Mouse (Mus musculus) kidney, embryonic 14.5 days (tissue): ENCODE data around the gene Afdn. TPM values are rescaled to one million over a fixed set of nuclear protein-coding genes. Genes with fewer than 3 reads are reported as not detected.

Experiments used
- ATAC-seq: fragments of 200-750 bp; cut with Nextera tagmentation; 2 replicates; pipeline ENCODE4 v1.8.0; 2017; ENCODE audit warnings: moderate number of reproducible peaks, mild to moderate bottlenecking, moderate TSS enrichment, moderate library complexity; ENCODE audit not compliant: low FRiP score, low TSS enrichment
- H3K27ac ChIP-seq: fragments of 300-500 bp; sonication (generic); 2 replicates; pipeline ENCODE4 v1.5.1; 2014; ENCODE audit warnings: low read depth, mild to moderate bottlenecking, low read length, moderate library complexity, mixed read lengths
- H3K27me3 ChIP-seq: fragments of 300-500 bp; sonication (generic); 2 replicates; pipeline ENCODE4 v1.6.1; 2014; ENCODE audit warnings: mild to moderate bottlenecking, low read length; ENCODE audit not compliant: control insufficient read depth, insufficient read depth
- H3K36me3 ChIP-seq: fragments of 300-500 bp; sonication (generic); 2 replicates; pipeline ENCODE4 v1.6.1; 2014; ENCODE audit warnings: low read length, mixed read lengths; ENCODE audit not compliant: control insufficient read depth, insufficient read depth
- H3K4me1 ChIP-seq: fragments of 300-500 bp; sonication (generic); 2 replicates; pipeline ENCODE4 v1.6.1; 2014; ENCODE audit warnings: low read length, mixed read lengths; ENCODE audit not compliant: control insufficient read depth, insufficient read depth
- H3K4me2 ChIP-seq: fragments of 300-500 bp; sonication (generic); replicated peaks from 2 replicates; pipeline ENCODE4 v1.6.1; 2014; ENCODE audit warnings: low read depth, mild to moderate bottlenecking, low read length
- H3K4me3 ChIP-seq: fragments of 300-500 bp; sonication (generic); 2 replicates; pipeline ENCODE4 v1.5.1; 2014; ENCODE audit warnings: mild to moderate bottlenecking, low read length
- H3K9ac ChIP-seq: fragments of 300-500 bp; sonication (generic); 2 replicates; pipeline ENCODE4 v1.6.1; 2014; ENCODE audit warnings: low read depth, mild to moderate bottlenecking, low read length, moderate library complexity
- H3K9me3 ChIP-seq: fragments of 300-500 bp; sonication (generic); 2 replicates; pipeline ENCODE4 v1.6.1; 2016; ENCODE audit warnings: low read length; ENCODE audit not compliant: control insufficient read depth
- WGBS: fragments of 180-500 bp; shearing (Covaris S2); extraction: QIAGEN DNeasy Blood & Tissue Kit; methylation state at CpG from one replicate; pipeline ENCODE4 v1.1.7; 2014; 5-methylcytosine and 5-hydroxymethylcytosine counted together
- polyA plus RNA-seq: library from polyadenylated mRNA; unstranded; fragments of >200 nt; fragmentation: Nextera tagmentation; extraction: Ambion mirVana; gene quantifications from 2 replicates; pipeline ENCODE4 v1.2.1, GENCODE M21; 2014

Afdn gene
- polyA plus RNA-seq, 1 experiment from 2014 or later = 96.7 TPM

DNA sequence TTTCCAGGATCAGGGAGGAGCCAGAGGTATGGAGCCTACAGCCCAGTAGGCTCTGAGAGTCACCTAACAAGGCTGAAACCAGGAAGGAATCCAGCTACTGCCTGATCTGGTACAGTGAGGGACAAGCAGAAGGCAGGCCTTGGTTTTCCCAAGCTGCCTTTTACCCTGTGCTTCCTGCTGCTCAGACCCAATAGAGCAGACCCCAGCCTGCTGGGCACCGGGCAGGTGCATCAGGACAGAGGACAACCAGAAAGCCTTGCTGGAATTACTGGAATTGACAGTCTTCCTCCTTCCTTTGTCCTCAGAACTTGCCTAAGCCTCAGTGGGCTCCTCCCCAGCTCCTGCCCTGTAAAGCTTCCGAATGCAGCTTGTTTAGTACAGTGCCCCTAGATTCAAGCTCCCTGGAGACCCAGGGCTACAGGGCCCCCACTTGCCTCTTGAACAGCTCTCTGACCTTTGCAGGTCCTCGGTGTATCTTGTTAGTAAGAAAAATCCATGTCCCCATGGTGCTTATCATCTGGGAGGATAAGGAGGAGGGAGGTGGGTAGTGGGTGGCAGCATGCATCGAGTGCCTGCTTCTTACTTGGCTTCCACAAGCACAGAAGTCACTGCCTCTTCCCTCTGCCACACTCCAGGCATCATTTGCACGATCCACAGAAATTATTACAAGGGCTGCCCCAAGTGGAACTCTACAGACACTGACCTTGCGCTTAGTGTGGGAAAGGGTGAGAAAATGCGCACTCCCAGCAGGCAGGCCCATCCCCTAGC, 17.2 kb upstream of the Afdn start:
- peaks cover 32% of the 10 kb centered on the region for H3K4me1 ChIP-seq
- no peak overlapping the region for H3K4me2 ChIP-seq
- peak overlapping the region; percentile 18 for H3K27ac ChIP-seq
- no peak for ATAC-seq
- no peaks in the 10 kb centered on the region for H3K9me3 ChIP-seq
- no peak overlapping the region for H3K9ac ChIP-seq
- WGBS = 41% methylated on average over 7 of the region's 7 CpGs
- no peaks in the 10 kb centered on the region for H3K36me3 ChIP-seq
- no peaks in the 10 kb centered on the region for H3K27me3 ChIP-seq
- no peak overlapping the region for H3K4me3 ChIP-seq

DNA sequence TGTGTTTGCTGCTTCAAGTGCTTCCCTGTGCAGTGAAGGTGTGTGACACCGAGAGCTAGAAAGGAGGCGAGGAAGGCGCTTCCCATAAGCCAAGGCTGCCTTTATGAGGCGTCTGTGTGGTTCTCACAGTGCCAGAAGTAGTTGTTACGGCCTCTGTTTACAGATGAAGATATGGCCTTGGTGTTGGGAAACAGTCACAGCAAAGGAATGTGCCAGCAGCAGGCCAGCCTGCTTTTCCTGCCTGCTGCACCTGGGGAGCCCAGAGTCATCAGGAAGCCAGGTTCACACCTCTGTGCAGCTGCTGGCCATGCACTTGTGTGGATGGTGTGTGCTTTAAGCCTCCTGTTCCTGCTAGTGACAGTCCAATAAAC, 16.6 kb upstream of the Afdn start:
- Histone ChIP-seq H3K36me3 (no peaks in the 10 kb centered on the region), H3K9me3 (no peaks in the 10 kb centered on the region), H3K27ac (peak overlapping the region; percentile 18), H3K4me2 (no peak overlapping the region), H3K4me3 (no peak overlapping the region), H3K4me1 (peaks cover 32% of the 10 kb centered on the region), H3K9ac (no peak overlapping the region), H3K27me3 (no peaks in the 10 kb centered on the region)
- 35% methylated on average over 5 of the region's 5 CpGs for WGBS
- no peak for ATAC-seq

GRCm38 (mm10) chr17:13744219-13744618, 16.1 kb upstream of the Afdn start:
- H3K4me1 ChIP-seq = peaks cover 32% of the 10 kb centered on the region
- peak overlapping the region; percentile 18; the same call in 1 of the 2 replicates for H3K27ac ChIP-seq
- 36% methylated on average over 6 of the region's 6 CpGs for WGBS
- H3K27me3 ChIP-seq = no peaks in the 10 kb centered on the region
- H3K9me3 ChIP-seq = no peaks in the 10 kb centered on the region
- H3K4me2 ChIP-seq = no peak overlapping the region
- no peak overlapping the region for H3K4me3 ChIP-seq
- H3K9ac ChIP-seq = no peak overlapping the region
- ATAC-seq = no peak
- no peaks in the 10 kb centered on the region for H3K36me3 ChIP-seq

GRCm38 (mm10) chr17:13744824-13745223, 15.5 kb upstream of the Afdn start:
- Histone ChIP-seq H3K4me1 (peaks cover 32% of the 10 kb centered on the region), H3K9ac (no peak overlapping the region), H3K9me3 (no peaks in the 10 kb centered on the region), H3K27ac (no peak overlapping the region), H3K4me2 (no peak overlapping the region), H3K4me3 (no peak overlapping the region), H3K27me3 (no peaks in the 10 kb centered on the region), H3K36me3 (no peaks in the 10 kb centered on the region)
- 31% methylated on average over 4 of the region's 4 CpGs for WGBS
- peak; percentile 59; the same call in 1 of the 2 replicates for ATAC-seq

- H3K27ac ChIP-seq = no peak overlapping the region
- no peak overlapping the region for H3K9ac ChIP-seq
- H3K27me3 ChIP-seq = no peaks in the 10 kb centered on the region
- no peak overlapping the region for H3K4me2 ChIP-seq
- 52% methylated on average over 2 of the region's 2 CpGs for WGBS
- peaks cover 32% of the 10 kb centered on the region for H3K4me1 ChIP-seq
- H3K4me3 ChIP-seq = no peak overlapping the region
- no peaks in the 10 kb centered on the region for H3K9me3 ChIP-seq
- ATAC-seq = peak; percentile 45
- H3K36me3 ChIP-seq = no peaks in the 10 kb centered on the region
Measured at GRCm38 (mm10) chr17:13745373-13745772, 15.0 kb upstream of the Afdn start.

- no peak overlapping the region for H3K27ac ChIP-seq
- no peak overlapping the region for H3K4me2 ChIP-seq
- peaks cover 32% of the 10 kb centered on the region for H3K4me1 ChIP-seq
- no peak overlapping the region for H3K9ac ChIP-seq
- H3K9me3 ChIP-seq = no peaks in the 10 kb centered on the region
- no peak for ATAC-seq
- no peaks in the 10 kb centered on the region for H3K27me3 ChIP-seq
- no peaks in the 10 kb centered on the region for H3K36me3 ChIP-seq
- 55% methylated on average over 6 of the region's 6 CpGs for WGBS
- H3K4me3 ChIP-seq = no peak overlapping the region
Measured at GRCm38 (mm10) chr17:13746330-13746729, 14.0 kb upstream of the Afdn start.

GRCm38 (mm10) chr17:13747681-13748080, 12.7 kb upstream of the Afdn start:
- Histone ChIP-seq H3K27ac (no peak overlapping the region), H3K9ac (no peak overlapping the region), H3K4me1 (peaks cover 23% of the 10 kb centered on the region), H3K4me2 (no peak overlapping the region), H3K36me3 (no peaks in the 10 kb centered on the region), H3K27me3 (no peaks in the 10 kb centered on the region), H3K9me3 (no peaks in the 10 kb centered on the region), H3K4me3 (no peak overlapping the region)
- ATAC-seq = no peak
- 89% methylated on average over 9 of the region's 9 CpGs for WGBS

- no peak overlapping the region for H3K27ac ChIP-seq
- 95% methylated on average over 4 of the region's 4 CpGs for WGBS
- H3K4me3 ChIP-seq = no peak overlapping the region
Measured at GRCm38 (mm10) chr17:13749027-13749426, 11.3 kb upstream of the Afdn start.

GRCm38 (mm10) chr17:13753918-13754317, 6.4 kb upstream of the Afdn start:
- no peaks in the 10 kb centered on the region for H3K9me3 ChIP-seq
- H3K4me1 ChIP-seq = peaks cover 1% of the 10 kb centered on the region
- 76% methylated on average over 4 of the region's 4 CpGs for WGBS
- no peak overlapping the region for H3K27ac ChIP-seq
- H3K27me3 ChIP-seq = no peaks in the 10 kb centered on the region
- H3K36me3 ChIP-seq = no peaks in the 10 kb centered on the region
- no peak overlapping the region for H3K4me2 ChIP-seq
- no peak overlapping the region for H3K4me3 ChIP-seq
- no peak for ATAC-seq
- no peak overlapping the region for H3K9ac ChIP-seq

More at GRCm38 (mm10) chr17:13749027-13749426, 11.3 kb upstream of the Afdn start:
- H3K9me3 ChIP-seq = no peaks in the 10 kb centered on the region
- H3K4me2 ChIP-seq = no peak overlapping the region
- ATAC-seq = no peak
- no peaks in the 10 kb centered on the region for H3K36me3 ChIP-seq
- H3K27me3 ChIP-seq = no peaks in the 10 kb centered on the region
- peaks cover 11% of the 10 kb centered on the region for H3K4me1 ChIP-seq
- no peak overlapping the region for H3K9ac ChIP-seq
